Mouse (Mus musculus): ENCODE results near the gene Shq1. TPM values are rescaled to one million over a fixed set of nuclear protein-coding genes. Genes with fewer than 3 reads are reported as not detected.

Gene Shq1
- polyA plus RNA-seq, 1 experiment from 2014 or later = 27.4 TPM

DNA sequence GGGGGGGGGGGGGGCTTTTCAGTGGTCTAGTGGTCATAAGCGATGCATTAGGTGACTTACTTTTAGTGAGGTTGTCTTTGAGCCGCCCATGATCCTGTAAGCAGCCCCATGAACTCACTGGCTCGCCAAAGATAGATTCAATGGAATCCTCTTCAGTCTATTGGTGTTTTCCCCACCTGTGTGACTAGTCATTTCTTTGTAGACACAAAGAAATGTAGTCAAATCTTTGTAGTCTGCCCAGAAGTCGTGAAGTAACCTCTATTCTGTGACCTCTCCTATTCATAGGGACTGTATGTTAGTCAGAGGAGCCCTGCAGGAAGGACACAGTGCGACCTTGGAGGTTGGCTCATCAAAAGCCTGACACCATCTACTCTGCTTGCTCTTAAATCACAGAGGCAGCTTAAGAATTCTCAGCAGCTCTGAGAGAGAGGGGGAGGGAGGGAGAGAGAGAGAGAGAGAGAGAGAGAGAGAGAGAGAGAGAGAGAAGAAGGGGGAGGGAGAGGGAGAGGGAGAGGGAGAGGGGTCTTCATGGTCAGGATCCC, 150.3 kb downstream of the Shq1 start:
- H3K36me3 ChIP-seq (replicated peaks) = no peaks in the 10 kb centered on the region
- peaks cover 31% of the 10 kb centered on the region for H3K4me1 ChIP-seq
- no peak overlapping the region for H3K4me3 ChIP-seq
- H3K27me3 ChIP-seq (ENCODE audit: poor library complexity, severe bottlenecking) = peaks cover 91% of the 10 kb centered on the region
- H3K27ac ChIP-seq = no peak overlapping the region
- no peak for DNase-seq (ENCODE audit: extremely low spot score, low spot score)
- no peaks in the 10 kb centered on the region for H3K9me3 ChIP-seq
- 80% methylated on average over 5 of the region's 5 CpGs for WGBS

DNA sequence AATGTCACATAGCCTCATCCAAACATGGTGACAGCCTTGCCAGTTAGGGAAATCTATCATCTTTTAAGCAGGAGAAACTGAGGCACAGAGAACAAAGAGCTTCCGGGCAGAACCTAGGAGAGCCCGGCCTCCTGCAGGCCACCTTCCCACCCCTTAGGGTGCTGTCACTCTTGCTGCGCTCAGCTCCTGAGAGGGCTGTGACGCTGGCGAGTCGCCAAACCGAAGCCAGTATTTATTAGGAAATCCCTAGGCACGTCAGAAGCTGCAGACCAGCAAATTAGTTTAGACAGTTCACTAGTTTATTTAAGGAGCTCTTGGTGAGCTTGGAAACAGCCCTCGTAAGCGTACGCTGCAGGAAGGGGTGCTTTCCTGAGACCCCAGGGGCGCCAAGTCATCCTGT, 151.1 kb downstream of the Shq1 start:
- Histone ChIP-seq H3K27me3 (ENCODE audit: poor library complexity, severe bottlenecking) (peaks cover 89% of the 10 kb centered on the region), H3K9me3 (no peaks in the 10 kb centered on the region), H3K4me3 (no peak overlapping the region), H3K4me1 (peaks cover 26% of the 10 kb centered on the region), H3K36me3 (replicated peaks) (no peaks in the 10 kb centered on the region), H3K27ac (no peak overlapping the region)
- DNase-seq (ENCODE audit: extremely low spot score, low spot score) = no peak
- 74% methylated on average over 12 of the region's 12 CpGs for WGBS

Other genes starting within 250 kb of the Shq1 start
- gene Gxylt2, start 33.6 kb upstream of the Shq1 start, polyA plus RNA-seq (2016; fragmentation: Nextera tagmentation; extraction: Ambion mirVana) = 1.2 and 1.3 TPM in 2 replicates
- 24.4 and 24.7 TPM in 2 replicates for gene Ppp4r2, start 162.5 kb upstream of the Shq1 start, polyA plus RNA-seq (2016; fragmentation: Nextera tagmentation; extraction: Ambion mirVana)